Mouse (Mus musculus) stomach, embryonic 14.5 days (tissue): ENCODE data around the gene Ppfibp1. TPM values are rescaled to one million over a fixed set of nuclear protein-coding genes. Genes with fewer than 3 reads are reported as not detected.

ENCODE experiments used
- ATAC-seq: fragments of 200-750 bp; cut with Nextera tagmentation; 2 replicates; pipeline ENCODE4 v1.8.0; 2017; ENCODE audit warnings: low read depth, moderate TSS enrichment; ENCODE audit not compliant: insufficient number of reproducible peaks, insufficient read depth, low FRiP score
- H3K27ac ChIP-seq: fragments of 300-500 bp; sonication (generic); 2 replicates; pipeline ENCODE4 v1.5.1; 2014; ENCODE audit warnings: mild to moderate bottlenecking, low read length, moderate library complexity, mixed read lengths
- H3K27me3 ChIP-seq: fragments of 300-500 bp; sonication (generic); 2 replicates; pipeline ENCODE4 v1.6.1; 2014; ENCODE audit warnings: low read length, control low read depth, mixed read lengths; ENCODE audit not compliant: control insufficient read depth, insufficient read depth
- H3K36me3 ChIP-seq: fragments of 300-500 bp; sonication (generic); 2 replicates; pipeline ENCODE4 v1.6.1; 2014; ENCODE audit warnings: mild to moderate bottlenecking, control low read depth, low read length, moderate library complexity, mixed read lengths; ENCODE audit not compliant: control insufficient read depth, insufficient read depth
- H3K4me1 ChIP-seq: fragments of 300-500 bp; sonication (generic); 2 replicates; pipeline ENCODE4 v1.6.1; 2014; ENCODE audit warnings: low read length, control low read depth, mixed read lengths; ENCODE audit not compliant: control insufficient read depth, insufficient read depth
- H3K4me2 ChIP-seq: fragments of 300-500 bp; sonication (generic); replicated peaks from 2 replicates; pipeline ENCODE4 v1.6.1; 2014; ENCODE audit warnings: low read depth, low read length, control low read depth
- H3K4me3 ChIP-seq: fragments of 300-500 bp; sonication (generic); 2 replicates; pipeline ENCODE4 v1.5.1; 2014; ENCODE audit warnings: low read depth, low read length, control low read depth
- H3K9ac ChIP-seq: fragments of 300-500 bp; sonication (generic); replicated peaks from 2 replicates; pipeline ENCODE4 v1.6.1; 2014; ENCODE audit warnings: low read depth, mild to moderate bottlenecking, control low read depth, low read length, moderate library complexity, mixed read lengths
- H3K9me3 ChIP-seq: fragments of 300-500 bp; sonication (generic); 2 replicates; pipeline ENCODE4 v1.6.1; 2016; ENCODE audit warnings: low read depth, low read length, control low read depth; ENCODE audit not compliant: control insufficient read depth
- WGBS: fragments of 180-500 bp; shearing (Covaris S2); extraction: QIAGEN DNeasy Blood & Tissue Kit; methylation state at CpG from one replicate; pipeline ENCODE4 v1.1.7; 2014; 5-methylcytosine and 5-hydroxymethylcytosine counted together
- polyA plus RNA-seq: library from polyadenylated mRNA; unstranded; fragments of >200 nt; fragmentation: Nextera tagmentation; extraction: Ambion mirVana; gene quantifications from 2 replicates; pipeline ENCODE4 v1.2.1, GENCODE M21; 2014

Ppfibp1 gene
- polyA plus RNA-seq, 1 experiment from 2014 or later: 41.9 TPM

GRCm38 (mm10) chr6:146876820-146877219, 11.5 kb upstream of the Ppfibp1 start:
- H3K36me3 ChIP-seq: no peaks in the 10 kb centered on the region
- no peak overlapping the region for H3K9ac ChIP-seq
- no peak for ATAC-seq
- no peaks in the 10 kb centered on the region for H3K27me3 ChIP-seq
- 89% methylated on average over 2 of the region's 2 CpGs for WGBS
- no peak overlapping the region for H3K4me3 ChIP-seq
- no peak overlapping the region for H3K27ac ChIP-seq
- no peaks in the 10 kb centered on the region for H3K9me3 ChIP-seq
- H3K4me1 ChIP-seq: no peaks in the 10 kb centered on the region
- H3K4me2 ChIP-seq: no peak overlapping the region

- Histone ChIP-seq H3K9ac (no peak overlapping the region), H3K27ac (no peak overlapping the region), H3K9me3 (no peaks in the 10 kb centered on the region), H3K4me3 (no peak overlapping the region), H3K4me1 (no peaks in the 10 kb centered on the region), H3K4me2 (no peak overlapping the region), H3K36me3 (no peaks in the 10 kb centered on the region), H3K27me3 (no peaks in the 10 kb centered on the region)
- ATAC-seq: no peak
- 85% methylated on average over 12 of the region's 12 CpGs for WGBS
Measured at GRCm38 (mm10) chr6:146877425-146878045, 10.8 kb upstream of the Ppfibp1 start.

DNA sequence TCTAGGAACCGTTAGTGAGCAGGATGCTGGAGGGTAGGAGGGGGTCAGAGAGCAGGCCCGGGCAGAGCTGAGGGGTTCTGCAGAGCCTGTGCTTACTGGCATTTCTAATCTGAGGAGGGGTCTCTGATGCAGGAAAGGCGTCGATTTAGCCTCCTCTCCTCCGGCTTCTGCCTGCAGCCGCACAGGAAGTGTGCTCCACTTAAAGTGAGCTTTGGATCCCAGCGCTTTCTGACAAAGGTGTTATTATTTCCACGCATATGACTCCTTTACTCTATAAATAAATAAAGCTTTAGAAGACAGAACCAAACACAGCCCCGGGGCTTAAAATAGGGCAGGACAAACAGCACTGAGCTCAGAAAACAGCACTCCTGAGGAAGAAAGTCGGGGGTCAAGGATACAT, 9.4 kb upstream of the Ppfibp1 start:
- no peak for ATAC-seq
- H3K4me1 ChIP-seq: no peaks in the 10 kb centered on the region
- no peak overlapping the region for H3K9ac ChIP-seq
- H3K27me3 ChIP-seq: no peaks in the 10 kb centered on the region
- WGBS: 49% methylated on average over 10 of the region's 10 CpGs
- no peak overlapping the region for H3K27ac ChIP-seq
- H3K36me3 ChIP-seq: no peaks in the 10 kb centered on the region
- H3K4me3 ChIP-seq: no peak overlapping the region
- H3K4me2 ChIP-seq: no peak overlapping the region
- H3K9me3 ChIP-seq: no peaks in the 10 kb centered on the region

- Histone ChIP-seq H3K4me3 (no peak overlapping the region), H3K9ac (no peak overlapping the region), H3K27me3 (no peaks in the 10 kb centered on the region), H3K36me3 (no peaks in the 10 kb centered on the region), H3K4me2 (no peak overlapping the region), H3K9me3 (no peaks in the 10 kb centered on the region), H3K4me1 (peaks cover 3% of the 10 kb centered on the region; the same call in 1 of the 2 replicates), H3K27ac (no peak overlapping the region)
- no peak for ATAC-seq
- 92% methylated on average over 9 of the region's 9 CpGs for WGBS
Measured at GRCm38 (mm10) chr6:146879856-146880255, 8.4 kb upstream of the Ppfibp1 start.

- 79% methylated on average over 4 of the region's 4 CpGs for WGBS
- H3K9me3 ChIP-seq: no peaks in the 10 kb centered on the region
- H3K36me3 ChIP-seq: no peaks in the 10 kb centered on the region
- no peak overlapping the region for H3K27ac ChIP-seq
- no peaks in the 10 kb centered on the region for H3K27me3 ChIP-seq
- no peak overlapping the region for H3K9ac ChIP-seq
- H3K4me2 ChIP-seq: no peak overlapping the region
- H3K4me1 ChIP-seq: peaks cover 5% of the 10 kb centered on the region; the same call in 1 of the 2 replicates
- H3K4me3 ChIP-seq: no peak overlapping the region
- no peak for ATAC-seq
Measured at GRCm38 (mm10) chr6:146880296-146880695, 8.0 kb upstream of the Ppfibp1 start.

GRCm38 (mm10) chr6:146881896-146882770, 6.2 kb upstream of the Ppfibp1 start:
- ATAC-seq: no peak
- peaks cover 5% of the 10 kb centered on the region; the same call in 1 of the 2 replicates for H3K4me1 ChIP-seq
- no peaks in the 10 kb centered on the region for H3K36me3 ChIP-seq
- no peak overlapping the region for H3K4me3 ChIP-seq
- H3K4me2 ChIP-seq: no peak overlapping the region
- no peak overlapping the region for H3K27ac ChIP-seq
- no peaks in the 10 kb centered on the region for H3K9me3 ChIP-seq
- no peak overlapping the region for H3K9ac ChIP-seq
- H3K27me3 ChIP-seq: no peaks in the 10 kb centered on the region
- 56% methylated on average over 13 of the region's 13 CpGs for WGBS

DNA sequence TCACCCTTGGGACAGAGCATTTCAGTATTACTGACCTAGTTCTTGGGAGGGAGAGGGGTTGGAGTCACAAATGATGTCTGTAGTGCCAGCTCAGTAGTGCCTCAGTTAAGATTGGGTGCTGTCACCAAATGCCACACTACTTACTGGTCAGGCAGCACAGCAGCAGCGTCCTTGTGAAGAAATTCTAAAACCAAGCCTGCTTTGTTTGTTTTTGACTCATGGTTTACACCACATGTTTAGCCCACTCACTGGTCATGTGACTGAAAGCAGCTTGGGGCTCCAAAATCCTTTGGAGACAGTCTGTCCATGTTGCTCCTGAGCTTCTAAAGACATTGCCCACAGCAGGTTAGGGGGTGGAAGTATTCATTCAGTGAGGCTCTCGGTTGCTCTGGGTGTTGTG, 4.9 kb upstream of the Ppfibp1 start:
- H3K4me3 ChIP-seq: no peak overlapping the region
- no peaks in the 10 kb centered on the region for H3K36me3 ChIP-seq
- H3K27ac ChIP-seq: no peak overlapping the region
- H3K9ac ChIP-seq: no peak overlapping the region
- no peak for ATAC-seq
- WGBS: 77% methylated on average over 2 of the region's 2 CpGs
- no peaks in the 10 kb centered on the region for H3K27me3 ChIP-seq
- H3K9me3 ChIP-seq: no peaks in the 10 kb centered on the region
- H3K4me1 ChIP-seq: peaks cover 5% of the 10 kb centered on the region; the same call in 1 of the 2 replicates
- no peak overlapping the region for H3K4me2 ChIP-seq

GRCm38 (mm10) chr6:146884171-146884570, 4.1 kb upstream of the Ppfibp1 start:
- Histone ChIP-seq H3K4me2 (no peak overlapping the region), H3K27me3 (no peaks in the 10 kb centered on the region), H3K4me3 (no peak overlapping the region), H3K27ac (peak overlapping the region; percentile 16; the same call in 1 of the 2 replicates), H3K36me3 (no peaks in the 10 kb centered on the region), H3K9me3 (no peaks in the 10 kb centered on the region), H3K9ac (no peak overlapping the region), H3K4me1 (peaks cover 8% of the 10 kb centered on the region)
- ATAC-seq: no peak
- 83% methylated on average over 3 of the region's 3 CpGs for WGBS
